Mouse (Mus musculus): ENCODE results near the gene Shmt2. TPM values are rescaled to one million over a fixed set of nuclear protein-coding genes. Genes with fewer than 3 reads are reported as not detected.

Shmt2 gene
- polyA plus RNA-seq, 1 experiment, result 45.3 TPM

DNA sequence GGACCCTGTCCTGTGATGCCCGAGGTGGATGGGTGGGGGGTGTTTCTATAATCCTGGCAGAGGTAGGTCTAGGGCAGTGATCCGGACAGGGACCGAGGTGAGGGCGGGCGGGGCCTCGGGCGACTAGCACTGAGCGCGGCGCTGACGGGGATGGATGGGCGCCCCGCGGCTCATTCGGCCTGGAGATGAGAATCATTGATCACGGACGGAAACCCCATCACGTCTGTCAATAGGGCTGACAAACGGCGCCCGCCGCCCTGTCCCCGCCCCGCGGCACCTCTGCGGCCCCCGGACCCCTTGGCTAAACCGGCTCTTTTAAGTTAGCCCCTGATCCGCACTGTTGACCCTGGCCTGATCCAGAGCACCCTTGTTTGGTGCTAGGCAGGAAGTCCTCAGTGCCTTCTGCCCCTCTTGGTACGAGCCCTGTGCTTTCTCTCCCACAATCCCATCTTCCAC is 12.7 kb upstream of the Shmt2 start:
- DNase-seq (ENCODE audit: extremely low spot score in 1 of 2, low spot score in 1 of 2), result no peak

GRCm38 (mm10) chr10:127534036-127534928 is 12.0 kb upstream of the Shmt2 start, which contains the start of gene Nxph4:
Gene Nxph4, minus strand, starts transcription at chr10:127534559.
- DNase-seq (ENCODE audit: extremely low spot score in 1 of 2, low spot score in 1 of 2), result no peak

DNA sequence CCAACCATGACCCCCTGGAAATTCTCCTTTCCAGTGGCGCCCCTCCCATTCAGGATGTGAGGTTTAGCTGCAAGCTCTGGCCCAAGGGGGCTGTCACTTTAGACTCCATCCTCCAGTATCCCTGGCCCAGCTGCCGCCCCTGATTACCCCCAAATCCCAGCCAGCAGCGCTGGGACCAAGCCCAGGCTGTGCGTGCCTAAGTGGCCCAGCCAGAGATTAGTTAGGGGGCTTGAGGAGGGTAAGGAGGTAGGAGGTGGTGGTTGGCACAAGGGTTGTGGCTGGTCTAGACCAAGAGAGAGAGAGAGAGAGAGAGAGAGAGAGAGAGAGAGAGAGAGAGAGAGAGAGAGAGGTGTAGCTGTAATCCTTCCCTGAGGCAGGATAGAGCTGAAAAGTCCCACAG is 9.3 kb upstream of the Shmt2 start:
- no peak for DNase-seq (ENCODE audit: extremely low spot score in 1 of 2, low spot score in 1 of 2)

- DNase-seq (ENCODE audit: extremely low spot score in 1 of 2, low spot score in 1 of 2), result no peak
Observed at GRCm38 (mm10) chr10:127530945-127531344, 8.7 kb upstream of the Shmt2 start.

GRCm38 (mm10) chr10:127527481-127527880 is 5.2 kb upstream of the Shmt2 start:
- no peak for DNase-seq (ENCODE audit: extremely low spot score in 1 of 2, low spot score in 1 of 2)

DNA sequence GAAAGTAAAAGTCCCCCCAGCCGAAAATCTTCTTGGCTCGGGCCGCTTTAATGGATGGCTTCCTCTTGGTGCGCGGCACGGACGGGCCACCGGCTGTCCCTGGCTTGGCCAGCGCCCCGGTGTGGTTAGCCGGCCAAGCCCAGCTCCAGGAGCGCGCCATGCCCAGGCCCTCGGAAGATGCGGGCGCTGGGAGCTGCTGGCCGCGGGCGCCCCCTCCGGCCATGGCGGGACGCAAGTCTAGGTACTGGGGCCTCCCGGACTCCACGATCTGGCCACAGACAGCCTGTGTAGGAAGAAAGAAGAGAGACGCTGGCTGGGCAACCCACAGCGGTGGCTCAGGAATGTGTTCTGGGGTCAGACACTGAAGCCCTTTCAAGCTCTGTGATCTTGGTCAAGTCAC is 4.4 kb upstream of the Shmt2 start:
- no peak for DNase-seq (ENCODE audit: extremely low spot score in 1 of 2, low spot score in 1 of 2)

DNA sequence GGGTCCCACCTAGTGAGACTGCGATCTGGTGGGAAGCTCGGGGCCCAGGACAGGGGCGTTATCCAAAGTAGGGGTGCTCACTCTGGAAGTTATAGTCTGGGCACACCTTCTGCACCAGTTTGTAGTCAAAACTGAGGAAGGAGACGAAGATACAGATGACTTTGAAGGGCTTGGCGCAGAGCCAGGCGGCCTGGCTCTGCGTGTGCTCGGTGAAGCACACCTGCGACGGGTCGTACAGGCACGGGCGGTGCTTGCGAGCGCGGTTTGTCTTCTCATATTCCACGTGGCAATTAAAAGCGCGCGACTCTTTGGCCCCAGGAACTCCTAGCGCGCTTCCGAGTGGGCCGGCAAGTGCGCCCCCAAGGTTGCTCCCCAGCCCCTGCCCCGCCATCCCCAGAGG is 3.8 kb upstream of the Shmt2 start:
- no peak for DNase-seq (ENCODE audit: extremely low spot score in 1 of 2, low spot score in 1 of 2)

GRCm38 (mm10) chr10:127524646-127525255 is 2.5 kb upstream of the Shmt2 start:
- no peak for DNase-seq (ENCODE audit: extremely low spot score in 1 of 2, low spot score in 1 of 2)

- no peak for DNase-seq (ENCODE audit: extremely low spot score in 1 of 2, low spot score in 1 of 2)
Observed at GRCm38 (mm10) chr10:127521611-127522080, 598 bp downstream of the Shmt2 start.

DNA sequence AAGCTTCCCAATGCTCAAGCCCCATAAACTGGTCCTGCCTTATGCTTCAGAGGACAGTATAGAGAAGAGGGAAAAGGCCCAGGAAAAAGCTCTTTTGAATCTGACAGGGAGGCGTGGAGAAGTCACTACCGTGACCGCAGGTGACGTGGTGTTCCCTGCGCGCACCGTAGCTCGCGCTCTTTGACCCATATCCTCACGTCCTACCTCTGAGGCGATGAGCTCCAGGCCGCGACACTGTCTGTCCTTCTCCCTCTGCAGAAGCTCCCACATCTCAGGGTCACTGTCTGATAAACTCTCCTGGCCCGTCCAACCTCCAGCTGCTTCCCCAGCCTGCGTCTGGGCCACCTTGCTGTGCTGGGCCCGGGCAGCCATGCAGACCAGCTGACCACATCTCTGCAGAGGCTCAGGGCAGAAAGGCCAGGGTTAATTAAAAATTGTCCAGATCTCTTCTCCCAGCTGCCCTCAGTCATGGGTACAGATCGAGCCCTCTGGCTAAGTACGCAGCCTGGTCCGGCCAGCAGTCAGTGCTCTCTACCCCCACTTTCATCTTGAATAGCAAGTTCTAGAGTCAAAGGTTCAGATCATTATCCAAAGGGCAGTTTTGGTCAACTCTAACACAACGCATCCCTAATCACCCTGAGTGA is 1.4 kb downstream of the Shmt2 start:
- no peak for DNase-seq (ENCODE audit: extremely low spot score in 1 of 2, low spot score in 1 of 2)

- no peak for DNase-seq (ENCODE audit: extremely low spot score in 1 of 2, low spot score in 1 of 2)
Observed at GRCm38 (mm10) chr10:127519903-127520713, 2.1 kb downstream of the Shmt2 start.

DNA sequence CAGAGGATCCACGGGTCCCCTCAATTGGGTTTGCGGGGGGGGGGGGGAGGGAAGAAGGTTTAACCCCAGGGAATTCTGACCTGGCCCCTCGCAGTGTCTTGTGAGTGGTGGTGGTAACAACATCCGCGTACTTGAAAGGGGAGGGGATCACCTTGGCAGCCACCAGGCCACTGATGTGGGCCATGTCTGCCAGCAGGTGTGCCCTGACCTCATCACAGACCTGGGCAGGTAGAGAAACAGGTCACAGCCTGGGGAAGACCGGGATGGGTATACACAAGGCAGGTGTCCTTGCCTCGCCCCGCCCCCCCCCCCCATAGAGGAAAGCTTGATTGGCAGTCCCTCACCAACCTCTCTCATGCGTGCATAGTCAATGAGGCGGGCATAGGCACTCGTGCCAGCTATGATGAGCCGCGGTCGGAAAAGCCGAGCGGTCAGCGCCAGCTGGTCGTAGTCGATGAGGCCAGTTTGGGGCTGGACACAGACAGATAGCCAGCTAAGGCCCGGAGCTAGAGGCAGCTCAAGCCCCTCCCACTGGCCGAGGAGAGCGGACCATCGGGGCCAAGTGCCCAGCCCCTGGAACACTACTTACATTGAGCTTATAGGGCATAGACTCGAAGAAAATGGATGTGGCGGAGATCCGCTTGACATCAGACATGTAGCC is 3.1 kb downstream of the Shmt2 start:
- no peak for DNase-seq (ENCODE audit: extremely low spot score in 1 of 2, low spot score in 1 of 2)

- no peak for DNase-seq (ENCODE audit: extremely low spot score in 1 of 2, low spot score in 1 of 2)
Observed at GRCm38 (mm10) chr10:127517941-127518340, 4.3 kb downstream of the Shmt2 start.

GRCm38 (mm10) chr10:127516576-127517260 is 5.5 kb downstream of the Shmt2 start:
- no peak for DNase-seq (ENCODE audit: extremely low spot score in 1 of 2, low spot score in 1 of 2)

DNA sequence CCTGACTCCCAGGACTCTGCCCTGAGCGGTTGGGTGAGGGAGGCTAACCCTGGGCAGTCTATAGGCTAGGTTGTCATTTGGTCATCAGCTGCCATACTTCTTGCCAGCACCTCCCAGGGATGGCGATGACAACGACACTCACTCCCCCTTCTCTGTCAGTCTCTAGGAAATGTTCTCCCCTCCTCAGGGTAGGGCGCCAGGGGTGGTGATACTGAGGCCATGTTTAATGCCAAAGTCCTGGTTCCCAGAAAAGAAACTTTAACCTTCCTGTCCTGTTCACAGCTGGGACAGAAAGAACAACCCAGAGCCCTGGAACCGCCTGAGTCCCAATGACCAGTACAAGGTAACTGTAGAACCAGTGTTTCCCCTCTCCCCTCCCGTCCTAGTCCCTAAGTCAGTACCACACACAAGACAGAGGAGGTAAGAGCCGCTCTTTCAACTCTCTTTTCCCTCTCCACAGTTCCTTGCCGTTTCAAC is 6.2 kb downstream of the Shmt2 start:
- no peak for DNase-seq (ENCODE audit: extremely low spot score in 1 of 2, low spot score in 1 of 2)

DNA sequence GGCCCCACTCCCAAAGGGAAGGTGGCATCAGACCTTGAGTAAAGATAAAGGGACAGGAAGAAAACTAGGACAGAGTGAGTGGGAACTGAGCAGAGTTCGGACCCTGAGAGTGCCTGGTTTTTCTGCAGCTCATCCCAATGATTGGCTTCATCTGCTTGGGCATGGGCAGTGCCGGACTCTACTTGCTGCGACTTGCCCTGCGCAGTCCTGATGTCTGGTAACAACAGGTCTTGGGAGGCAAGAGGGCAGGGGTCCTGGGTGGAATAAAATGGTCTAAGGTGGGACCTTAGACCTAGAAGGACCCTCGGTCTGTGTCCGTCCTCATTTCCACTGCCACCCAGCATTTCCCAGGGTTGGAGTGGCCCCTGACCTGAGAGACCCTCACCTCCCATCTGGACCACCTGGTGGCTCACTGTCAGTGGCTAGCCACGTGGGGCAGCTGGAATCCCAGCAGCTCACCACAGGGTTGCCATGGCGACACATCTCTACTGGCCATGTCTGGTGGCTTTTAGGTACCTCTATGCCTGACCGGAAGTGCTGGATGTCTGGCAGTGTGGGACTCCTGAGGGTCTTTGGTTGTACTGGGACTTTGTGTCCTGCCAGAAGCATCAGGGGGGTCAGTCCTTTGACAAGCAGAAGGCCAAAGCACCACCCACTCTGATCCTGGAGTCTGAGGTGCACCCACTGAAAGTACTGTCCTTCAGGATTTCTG is 6.8 kb downstream of the Shmt2 start:
- no peak for DNase-seq (ENCODE audit: extremely low spot score in 1 of 2, low spot score in 1 of 2)

- no peak for DNase-seq (ENCODE audit: extremely low spot score in 1 of 2, low spot score in 1 of 2)
Observed at GRCm38 (mm10) chr10:127514764-127515163, 7.5 kb downstream of the Shmt2 start, which contains the start of gene Ndufa4l2. Gene Ndufa4l2, plus strand, starts transcription at chr10:127514967.

DNA sequence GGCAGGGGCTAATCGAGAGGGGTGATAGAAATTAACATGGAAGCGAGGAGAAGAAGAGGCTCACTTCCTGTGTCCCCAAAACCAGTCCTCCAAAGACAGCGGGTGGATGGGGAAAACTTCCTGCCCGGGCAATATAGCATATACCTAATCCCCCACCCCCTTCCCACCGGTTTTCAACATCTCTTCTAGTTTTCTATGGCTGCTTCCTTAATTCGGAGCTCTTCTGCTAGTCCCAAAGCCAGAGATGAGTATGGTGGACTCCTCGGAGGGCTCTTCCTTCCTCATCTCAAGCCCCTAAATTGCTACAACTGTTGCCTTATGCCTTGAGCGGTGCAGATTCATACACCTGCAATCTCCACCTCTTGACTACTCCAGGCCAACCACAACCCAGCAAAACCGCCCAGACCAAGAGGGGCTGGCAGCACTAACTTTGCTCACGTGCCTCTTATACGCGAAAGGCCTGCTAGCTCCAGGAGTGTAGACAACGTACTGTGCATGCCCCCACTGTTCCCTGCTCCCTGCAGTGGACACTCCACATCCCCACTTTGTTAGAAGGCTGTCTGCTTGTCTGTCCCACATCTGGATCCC is 8.0 kb downstream of the Shmt2 start:
- no peak for DNase-seq (ENCODE audit: extremely low spot score in 1 of 2, low spot score in 1 of 2)

Measured in frontal cortex, adult 2 months (tissue).